Mouse (Mus musculus) fat pad, adult 2 months (tissue): ENCODE data around the gene Hnf4a.

Source experiments
- DNase-seq: peaks from one replicate; pipeline ENCODE4 v3.0.0-alpha.2; 2011; ENCODE audit warnings: low read depth, low spot score; ENCODE audit errors: extremely low read depth

Gene Hnf4a

DNA sequence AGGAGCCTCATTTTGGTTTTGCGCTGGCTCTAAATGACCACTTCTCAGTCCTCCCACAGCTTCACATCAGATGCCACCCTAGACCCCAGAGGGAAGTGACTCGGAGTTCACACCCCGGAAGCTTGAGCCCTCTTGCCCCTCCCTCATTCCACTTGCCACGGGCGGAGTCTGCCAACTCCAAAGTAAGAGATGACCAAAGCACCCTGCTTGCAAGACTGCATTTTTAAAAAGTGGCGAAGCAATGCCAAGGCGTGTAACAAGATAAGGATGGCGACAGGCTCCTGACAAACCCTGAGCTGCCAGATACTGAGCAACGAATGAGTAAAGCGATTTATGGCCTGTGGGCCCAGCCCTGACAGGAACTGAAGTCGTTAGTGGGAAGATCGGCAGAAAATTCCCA lies 83.6 kb downstream of the Hnf4a start:
- no peak for DNase-seq

DNA sequence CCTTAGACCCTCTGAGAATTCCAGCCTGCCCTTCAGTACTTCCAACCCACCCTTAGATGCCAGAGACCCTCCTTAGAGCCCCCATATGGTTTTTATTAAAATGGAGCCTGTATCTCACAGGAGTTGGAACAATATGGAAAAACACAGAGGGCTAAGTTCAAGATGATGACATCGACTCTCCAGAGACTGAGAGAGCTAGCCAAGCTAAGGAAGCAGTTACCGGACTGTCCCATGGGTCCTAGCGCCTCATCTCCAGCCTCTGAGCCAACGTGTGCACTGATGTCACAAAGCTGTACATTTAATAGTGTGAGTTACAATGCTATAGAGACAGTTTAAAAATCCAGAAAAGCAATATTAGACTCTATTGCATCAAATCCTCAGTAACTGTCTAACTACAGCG lies 84.4 kb downstream of the Hnf4a start:
- DNase-seq, result no peak

DNA sequence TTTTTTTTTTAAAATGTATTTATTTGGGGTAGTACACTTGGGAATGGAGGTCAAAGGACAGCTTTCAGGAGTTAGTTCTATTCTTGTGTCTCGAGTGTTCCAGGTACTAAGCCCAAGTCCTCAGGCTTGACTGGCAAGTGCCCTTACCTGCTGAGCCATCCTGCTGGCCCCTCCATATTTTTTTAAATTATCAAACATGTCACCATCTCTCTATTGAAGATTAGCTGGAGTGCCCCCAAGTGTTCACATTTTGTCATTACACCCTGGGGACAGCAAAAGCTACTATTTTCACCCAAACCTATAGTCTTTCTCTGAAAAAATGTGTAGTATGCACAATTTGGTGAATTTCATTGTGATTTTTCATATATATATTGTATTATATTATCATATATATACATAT lies 85.5 kb downstream of the Hnf4a start:
- DNase-seq, result no peak

GRCm38 (mm10) chr2:163593636-163594282 lies 87.2 kb downstream of the Hnf4a start:
- no peak for DNase-seq

DNA sequence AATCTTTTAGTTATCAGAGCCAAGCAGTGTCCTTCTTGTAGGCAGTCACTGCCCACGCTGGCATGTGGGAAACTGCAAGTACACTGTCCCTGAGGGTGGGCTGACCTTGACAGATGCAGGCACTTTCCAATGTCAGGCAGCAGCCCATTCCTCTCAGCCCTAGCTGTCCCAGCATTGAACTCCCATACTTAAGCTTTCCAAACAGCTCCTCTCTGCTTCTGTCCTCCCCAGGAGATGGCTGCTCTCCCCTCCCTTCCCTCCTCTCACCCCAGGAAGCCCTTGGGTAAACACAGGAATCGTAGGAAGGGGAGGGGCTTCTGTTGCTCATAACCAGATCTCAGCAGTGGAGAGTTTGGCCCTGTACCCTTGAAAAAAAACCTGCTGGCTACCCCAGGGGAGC lies 88.5 kb downstream of the Hnf4a start:
- no peak for DNase-seq

DNA sequence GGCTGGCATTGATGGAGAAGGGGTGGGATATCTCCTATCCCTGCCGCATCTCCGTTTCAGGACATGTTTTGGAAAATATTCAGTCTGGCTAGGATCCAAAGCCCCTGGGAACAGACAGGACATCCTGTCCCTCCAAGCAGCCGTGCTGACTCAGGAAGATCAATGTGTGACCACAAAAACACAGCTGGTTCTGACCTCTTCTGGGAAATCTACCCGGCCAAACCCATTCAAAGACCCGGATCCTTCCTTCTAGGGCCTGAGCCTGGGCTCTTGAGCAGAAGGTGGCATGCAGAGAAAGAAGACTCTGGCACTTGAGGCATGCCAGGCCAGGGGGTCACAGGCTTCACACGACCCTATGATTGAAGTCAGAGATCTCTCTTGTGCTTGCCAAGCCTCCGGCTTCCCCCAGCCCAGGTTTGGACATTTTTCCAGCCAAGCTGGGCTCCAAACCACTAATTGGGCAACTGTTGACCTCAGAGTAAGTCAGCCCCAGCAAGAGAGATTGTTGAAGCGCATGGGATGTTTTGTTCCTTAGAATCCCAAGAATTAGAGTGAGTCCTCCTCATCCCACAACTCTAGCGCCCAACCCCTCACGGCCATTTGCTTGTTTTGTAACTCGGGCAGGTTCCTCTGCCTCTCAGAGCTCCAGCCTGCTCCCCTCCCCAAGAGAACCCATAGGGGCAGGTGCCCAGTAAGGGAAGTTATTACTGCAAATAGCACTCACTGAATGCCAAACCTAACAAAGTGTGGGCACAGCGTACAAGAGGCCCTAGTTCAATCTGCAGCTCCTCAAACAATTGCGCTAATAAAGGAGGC lies 89.7 kb downstream of the Hnf4a start:
- no peak for DNase-seq

- DNase-seq, result no peak
Observed at GRCm38 (mm10) chr2:163596873-163597155, 90.2 kb downstream of the Hnf4a start.

GRCm38 (mm10) chr2:163597661-163598060 lies 91.1 kb downstream of the Hnf4a start:
- DNase-seq, result no peak

GRCm38 (mm10) chr2:163599226-163599625 lies 92.6 kb downstream of the Hnf4a start:
- no peak for DNase-seq

GRCm38 (mm10) chr2:163601066-163601465 lies 94.5 kb downstream of the Hnf4a start:
- DNase-seq, result no peak

GRCm38 (mm10) chr2:163601712-163602100 lies 95.1 kb downstream of the Hnf4a start:
- DNase-seq, result no peak

- DNase-seq, result no peak
Observed at GRCm38 (mm10) chr2:163602101-163602971, 95.7 kb downstream of the Hnf4a start, which contains the start of gene Ttpal. Gene Ttpal, plus strand, starts transcription at chr2:163602314.

DNA sequence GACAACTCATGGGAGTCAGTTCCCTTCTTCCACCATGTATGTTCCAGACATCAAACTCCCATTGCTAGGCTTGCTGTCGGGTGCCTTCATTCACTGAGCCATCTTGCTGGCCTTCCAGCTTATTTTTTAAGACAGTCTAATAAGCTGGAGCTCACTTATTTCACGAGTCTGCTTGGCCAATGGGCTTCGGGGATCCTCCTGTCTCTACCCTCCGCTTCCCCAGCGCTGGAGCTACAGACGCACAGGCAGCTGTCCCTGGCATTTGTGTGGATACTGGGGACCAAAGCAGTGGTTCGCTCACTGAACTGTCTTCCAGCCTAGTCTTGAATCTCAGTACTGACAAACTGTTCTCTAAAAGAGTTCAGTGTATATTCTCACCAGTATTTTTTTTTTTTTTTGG lies 99.6 kb downstream of the Hnf4a start:
- no peak for DNase-seq

DNA sequence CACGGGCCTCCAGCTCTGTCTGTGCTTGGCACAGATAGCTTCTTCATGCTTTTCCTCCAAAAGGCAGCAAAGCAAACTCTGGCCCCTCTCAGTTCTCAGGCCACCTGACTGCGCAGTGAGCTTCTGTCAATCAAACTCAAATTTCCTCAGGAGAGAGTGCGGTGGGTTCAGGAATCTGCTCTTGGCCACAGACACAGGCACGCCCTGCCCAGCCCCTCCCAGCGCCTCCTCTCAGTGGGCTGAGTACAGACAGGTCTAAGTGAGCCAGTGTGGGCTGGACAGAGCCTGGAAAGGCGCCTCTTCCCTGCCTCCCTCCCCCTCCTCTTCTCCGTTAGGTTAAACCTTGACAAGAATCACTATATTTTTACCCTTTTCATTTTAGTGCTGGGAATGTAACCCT lies 101.4 kb downstream of the Hnf4a start:
- no peak for DNase-seq

DNA sequence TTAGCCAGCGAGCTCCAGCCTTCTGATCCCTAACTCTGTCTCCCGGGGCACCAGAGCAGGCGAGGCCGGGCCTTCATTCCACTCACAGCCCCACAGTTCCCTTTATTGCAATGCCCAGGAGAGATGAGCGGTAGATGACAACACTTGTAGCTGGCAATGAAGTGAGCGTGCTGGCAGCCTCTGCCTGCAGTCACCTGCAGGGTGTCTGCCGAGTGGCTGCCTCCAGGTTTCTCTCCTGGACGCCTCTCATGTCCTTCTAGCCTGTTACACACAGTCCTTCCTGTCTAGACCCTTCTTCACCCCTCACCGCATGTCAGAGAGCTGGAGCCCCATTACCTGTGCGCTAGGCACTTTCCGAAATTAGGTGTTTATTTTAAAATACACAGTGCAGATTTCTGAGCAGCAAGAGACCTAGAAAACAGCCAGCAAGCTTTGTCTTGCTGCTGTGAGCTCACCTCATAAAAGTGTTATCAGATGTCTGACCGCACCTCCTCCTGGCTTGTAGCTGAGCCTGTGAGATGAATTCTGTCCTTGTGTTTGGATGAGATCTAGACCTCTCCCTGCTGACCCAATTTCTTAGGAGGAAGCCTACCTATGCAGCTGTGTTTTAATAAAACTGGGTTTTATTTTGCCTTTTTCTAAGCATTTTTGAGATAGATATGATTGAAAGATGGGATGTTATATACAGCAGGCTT lies 102.8 kb downstream of the Hnf4a start:
- no peak for DNase-seq

- DNase-seq, result no peak
Observed at GRCm38 (mm10) chr2:163611176-163611575, 104.6 kb downstream of the Hnf4a start.

DNA sequence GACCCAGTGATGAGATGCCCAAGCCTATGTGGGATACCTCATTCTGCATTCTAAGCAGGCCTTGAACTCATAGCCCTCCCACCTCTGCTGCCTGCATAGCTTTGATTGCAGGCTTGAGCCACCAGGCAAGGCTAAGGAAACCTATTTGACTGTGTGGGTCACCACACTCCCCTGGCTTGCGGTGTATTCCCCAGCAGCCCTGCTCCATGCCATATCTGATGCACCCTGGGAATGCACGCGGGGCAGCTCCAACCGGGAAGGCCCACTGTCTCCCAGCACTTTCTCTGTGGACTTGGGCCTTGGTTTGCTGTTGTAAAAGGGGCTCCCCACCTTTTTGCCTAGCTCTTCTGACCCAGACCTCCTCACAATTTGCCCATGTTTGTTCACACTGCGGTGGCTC lies 106.6 kb downstream of the Hnf4a start:
- DNase-seq, result no peak

GRCm38 (mm10) chr2:163613990-163614389 lies 107.4 kb downstream of the Hnf4a start:
- DNase-seq, result no peak

DNA sequence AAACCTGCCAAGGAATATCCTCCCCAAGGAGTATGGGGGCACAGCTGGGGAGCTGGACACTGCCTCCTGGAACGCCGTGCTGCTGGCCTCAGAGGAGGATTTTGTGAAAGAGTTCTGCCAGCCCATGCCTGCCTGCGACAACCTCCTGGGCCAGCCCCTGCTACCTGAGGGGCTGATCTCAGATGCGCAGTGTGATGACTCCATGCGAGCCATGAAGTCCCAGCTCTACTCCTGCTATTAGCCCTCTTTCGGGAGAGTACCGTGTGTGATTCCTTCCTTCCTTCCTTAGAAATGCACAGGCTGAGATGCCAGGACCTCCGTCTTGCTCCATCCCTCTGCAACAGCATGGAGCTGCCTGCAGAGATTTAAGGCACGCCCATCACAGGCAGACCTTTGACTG lies 108.8 kb downstream of the Hnf4a start:
- DNase-seq, result no peak

GRCm38 (mm10) chr2:163615906-163616651 lies 109.5 kb downstream of the Hnf4a start:
- DNase-seq, result no peak
